Mouse (Mus musculus) ES-CJ7 (cell line): ENCODE results near the gene Gse1.
"Not testable (repeated sequence)": the region's sequence is repeated elsewhere in the genome, so short reads cannot be mapped to it uniquely, and the experiment has no call there.

ENCODE experiments used
- DNase-seq: peaks from one replicate; pipeline ENCODE4 v3.0.0; 2011; ENCODE audit warnings: low read depth, low spot score

The Gse1 gene

DNA sequence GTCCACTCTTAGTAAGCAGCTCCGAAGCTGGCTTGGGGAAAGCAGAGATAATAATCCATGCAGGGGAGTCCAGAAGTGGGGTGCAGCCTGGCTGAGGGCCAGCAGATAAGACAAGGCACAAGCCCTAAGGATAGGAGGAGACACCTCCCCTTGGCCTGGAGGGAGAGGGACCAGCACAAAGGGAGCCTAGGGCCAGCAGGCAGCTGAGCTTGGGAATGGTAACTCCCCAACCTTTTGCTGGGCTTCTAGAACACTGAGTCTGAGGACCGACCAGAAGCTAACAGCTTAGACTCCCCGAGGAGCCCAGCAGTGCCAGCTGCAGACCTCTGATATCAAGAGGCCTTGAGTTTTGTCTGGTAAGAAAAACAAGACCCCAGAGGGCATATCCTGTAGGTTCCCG, 115.9 kb downstream of the Gse1 start:
- DNase-seq, result no peak

DNA sequence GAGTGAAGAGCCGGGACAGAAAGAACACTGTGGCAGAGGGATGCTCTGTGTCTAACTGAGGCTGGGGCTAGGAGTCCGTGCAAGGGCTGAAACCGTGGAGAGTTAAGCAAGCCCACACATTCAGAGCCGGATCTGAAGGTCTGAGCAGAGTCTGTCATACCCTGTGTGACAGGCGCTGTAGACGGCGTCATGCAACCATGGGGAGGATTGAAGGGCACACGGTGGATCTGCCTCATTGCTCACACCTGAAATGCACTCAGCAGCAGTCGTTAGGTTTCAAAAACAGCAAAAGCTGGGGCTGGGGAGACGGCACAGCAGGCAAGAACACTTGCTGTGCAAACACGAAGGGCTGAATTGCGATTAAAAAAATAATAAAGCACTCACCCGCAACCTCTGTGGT, 116.3 kb downstream of the Gse1 start:
- DNase-seq, result no peak

DNA sequence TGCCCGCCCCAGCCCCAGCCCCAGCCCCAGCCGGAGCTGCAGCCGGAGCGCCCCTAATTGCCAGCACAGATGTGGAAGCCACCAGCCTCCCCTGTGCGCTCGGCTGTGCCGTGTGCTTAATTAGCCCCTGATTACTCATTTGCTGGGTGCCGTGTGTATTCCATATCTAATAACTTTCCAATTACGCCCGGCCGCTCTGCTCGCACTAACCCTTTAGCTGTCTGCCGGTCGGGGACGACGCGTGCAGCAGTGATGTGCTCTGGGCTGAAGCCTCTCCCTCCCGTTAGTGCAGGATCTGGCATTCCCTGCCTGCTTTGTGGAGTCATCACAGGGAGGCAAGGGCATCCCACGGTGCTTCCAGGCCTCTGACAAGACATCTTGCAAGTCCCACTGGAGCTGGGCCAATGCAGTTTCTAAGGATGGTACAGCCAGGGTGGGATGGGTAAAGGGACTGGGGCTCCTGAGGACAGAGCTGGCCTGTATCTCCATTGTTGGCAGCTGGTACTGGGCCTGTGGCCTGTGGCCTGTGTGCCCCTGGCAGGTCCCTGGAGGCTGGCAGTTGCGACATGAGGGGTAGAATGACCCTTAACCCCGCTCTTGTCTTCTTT, 119.6 kb downstream of the Gse1 start:
- DNase-seq, result no peak

DNA sequence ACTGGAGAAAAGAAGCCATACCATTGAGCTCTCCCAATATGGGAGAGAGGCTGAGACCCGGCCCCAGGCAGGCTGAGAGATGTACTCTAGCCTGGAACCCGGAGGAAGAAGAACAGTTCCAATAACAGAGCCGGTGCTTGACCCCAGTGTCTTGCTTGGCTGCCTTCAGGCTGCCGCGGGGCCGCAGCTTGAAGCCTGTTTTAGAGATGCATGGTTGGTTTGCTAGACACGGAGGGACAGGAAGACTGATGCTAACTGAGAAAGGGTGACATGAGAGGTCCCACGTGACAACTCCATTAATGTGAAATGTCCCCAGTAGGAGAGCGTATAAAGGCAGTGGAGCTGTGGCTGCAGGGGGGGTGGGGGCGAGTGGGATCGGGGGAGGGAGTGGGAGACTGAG, 120.7 kb downstream of the Gse1 start:
- DNase-seq, result no peak

DNA sequence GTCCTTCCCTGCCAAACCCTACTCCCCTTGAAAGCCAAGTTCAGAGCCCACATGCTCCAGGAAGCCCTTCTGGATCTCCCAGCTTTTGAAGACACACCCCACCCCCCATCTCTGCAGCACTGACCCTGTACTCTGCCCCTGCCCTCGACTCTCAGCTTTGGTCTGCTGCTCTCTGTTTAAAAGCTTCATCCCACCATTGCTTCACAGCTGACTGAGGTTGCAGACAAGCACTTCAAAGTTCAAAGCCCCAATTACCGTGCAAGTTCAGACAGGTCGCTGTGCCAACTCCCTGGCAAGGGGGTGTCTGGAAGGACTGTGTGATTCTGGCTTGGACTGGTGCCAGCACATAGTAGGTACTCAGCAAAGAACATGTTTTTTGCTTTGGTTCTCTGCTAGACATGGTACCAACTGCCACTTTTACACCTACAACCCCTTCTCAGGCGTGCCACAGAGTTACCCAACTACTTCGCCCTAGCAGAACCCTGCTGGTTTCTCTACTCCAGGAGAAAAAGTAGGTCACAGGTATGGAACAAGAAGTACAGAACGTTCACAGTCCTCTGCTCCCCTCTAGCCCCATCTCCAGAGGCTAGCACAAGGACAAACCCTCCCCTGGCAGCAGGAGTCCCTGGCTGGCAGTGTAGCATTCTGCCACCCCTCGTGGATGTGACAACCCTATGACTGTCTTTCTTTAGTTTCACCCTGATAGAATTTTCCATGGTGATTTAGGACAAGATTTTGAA, 123.2 kb downstream of the Gse1 start:
- DNase-seq, result no peak

DNA sequence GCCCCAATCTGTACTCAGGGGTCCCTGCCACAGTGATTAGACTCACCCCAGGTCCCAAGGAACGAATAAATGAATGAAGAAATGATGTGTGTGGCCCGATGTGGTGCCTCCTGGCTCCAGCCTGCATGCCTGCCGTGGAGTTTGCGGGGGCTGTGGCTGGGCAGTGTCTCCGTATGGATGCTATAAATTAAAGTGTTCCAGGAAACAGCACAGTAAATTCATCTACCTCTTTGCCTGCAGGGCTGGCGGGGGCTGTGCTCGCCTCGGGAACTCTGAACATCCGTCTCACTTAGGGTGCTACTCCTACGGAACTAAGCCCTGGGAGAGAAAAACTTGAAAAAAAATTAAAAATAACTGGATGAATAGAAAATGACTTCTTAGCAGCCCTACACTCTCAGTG, 123.8 kb downstream of the Gse1 start:
- DNase-seq, result no peak

DNA sequence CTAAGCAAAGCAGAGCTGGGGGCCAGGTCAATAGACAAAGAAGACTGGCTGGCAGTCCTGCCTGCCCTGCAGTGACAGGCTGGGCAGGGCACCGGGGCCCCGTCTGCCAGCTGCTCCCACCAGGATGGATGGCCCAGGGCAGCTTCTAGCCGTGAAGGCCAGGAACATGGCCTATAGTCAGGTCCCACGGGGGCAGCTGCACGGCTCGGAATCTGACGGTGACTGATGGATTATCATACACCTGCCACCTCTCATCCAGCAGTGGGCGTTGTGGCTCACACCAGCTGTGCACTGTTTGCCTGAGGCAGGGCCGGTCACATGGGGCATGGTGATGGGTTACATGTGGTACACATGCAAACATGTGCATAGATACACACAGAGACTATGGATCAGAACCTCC, 127.8 kb downstream of the Gse1 start:
- no peak for DNase-seq

DNA sequence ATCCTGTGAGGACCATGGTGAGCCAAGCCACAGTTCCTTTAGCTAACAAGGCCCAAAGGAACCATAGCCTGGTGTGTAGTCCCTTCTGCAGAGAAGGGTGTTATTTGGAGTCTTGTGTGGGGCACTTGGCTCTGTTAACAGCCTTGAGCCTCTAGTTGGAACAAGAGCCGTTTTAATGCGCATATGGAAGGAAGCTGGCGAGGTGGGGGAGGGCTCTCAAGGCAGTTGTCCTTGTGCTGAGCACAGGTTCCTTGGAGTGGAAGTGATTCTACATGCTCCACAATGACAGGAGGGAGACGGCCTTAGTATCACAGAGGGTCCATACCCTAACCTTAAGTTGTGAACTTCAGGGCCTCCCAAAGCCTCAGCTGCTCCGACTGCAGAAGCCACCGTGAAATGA, 129.2 kb downstream of the Gse1 start:
- peak; percentile 68 for DNase-seq

DNA sequence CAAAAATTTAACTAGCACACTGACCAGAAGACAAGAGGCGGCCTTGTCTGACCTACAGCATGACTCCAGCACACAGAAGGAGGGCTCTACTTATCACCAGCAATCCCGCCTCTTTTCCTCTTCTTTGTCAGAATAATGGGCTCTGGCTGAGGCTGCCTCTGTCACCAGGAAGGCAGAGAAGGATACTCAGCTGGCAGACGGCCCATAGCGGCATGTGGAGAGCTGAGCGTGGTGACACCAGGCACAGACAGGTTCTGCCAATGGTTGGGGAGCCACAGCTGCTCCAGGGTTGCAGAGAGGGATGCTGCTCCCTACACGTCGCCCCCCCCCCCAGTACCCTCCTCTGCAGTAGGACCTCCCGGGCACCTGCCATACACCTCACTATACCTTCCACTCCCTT, 133.0 kb downstream of the Gse1 start:
- no peak for DNase-seq

DNA sequence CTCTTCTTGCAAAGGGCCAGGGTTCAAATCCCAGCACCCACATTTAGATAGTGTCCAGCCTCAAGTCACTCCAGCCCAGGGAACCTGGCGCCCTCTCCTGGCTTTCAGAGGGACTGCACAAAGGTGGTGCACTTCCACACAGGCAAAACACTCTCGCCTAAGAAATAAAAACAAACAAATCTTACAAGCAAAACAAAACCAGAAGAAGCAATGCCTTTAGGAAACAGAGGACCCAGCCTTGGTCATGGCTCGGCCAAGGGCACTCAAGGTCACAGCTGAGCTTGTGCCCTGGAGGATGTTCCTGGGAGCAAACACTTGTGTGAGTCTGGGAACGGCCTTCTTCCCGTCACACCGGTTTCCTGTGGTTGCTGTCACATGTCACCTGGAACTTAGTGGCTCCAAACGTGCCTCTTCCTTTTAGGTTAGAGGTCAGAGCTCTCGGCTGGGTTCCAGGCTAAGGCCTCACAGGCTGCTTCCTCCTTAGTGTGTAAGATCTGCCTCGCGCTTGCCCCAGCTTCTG, 135.4 kb downstream of the Gse1 start:
- DNase-seq, result peak; percentile 76

DNA sequence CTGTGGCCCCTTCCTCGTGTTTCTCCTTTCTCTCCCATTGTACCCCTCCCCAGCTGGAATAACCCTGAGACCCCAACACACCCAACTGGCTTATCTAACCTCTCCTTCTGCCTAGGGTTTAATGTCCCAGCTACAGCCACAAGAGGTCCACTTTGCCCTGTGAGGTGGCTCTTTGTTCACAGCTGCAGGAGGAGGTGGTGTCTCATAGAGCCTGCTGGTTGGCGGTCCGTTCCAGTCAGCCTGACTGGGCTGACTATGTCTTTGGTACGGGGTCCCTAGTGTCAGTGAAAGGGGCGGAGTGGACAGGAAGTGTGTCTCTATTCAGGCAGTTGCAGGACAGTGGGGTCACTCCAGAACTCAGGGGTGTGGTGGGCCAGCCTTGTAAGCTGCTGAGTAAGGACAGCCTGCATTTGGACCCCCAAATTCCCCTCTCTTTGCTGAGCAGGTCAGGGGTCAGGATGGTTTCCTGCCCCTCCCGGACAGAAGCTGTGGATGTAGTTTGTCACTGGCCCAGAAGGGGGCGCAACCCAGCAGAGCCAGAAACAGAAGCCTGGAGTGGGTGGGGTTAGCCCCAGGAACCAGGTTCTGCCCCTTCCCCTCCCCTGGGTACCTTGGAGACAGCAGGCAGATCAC, 136.0 kb downstream of the Gse1 start:
- DNase-seq, result peak; percentile 74

DNA sequence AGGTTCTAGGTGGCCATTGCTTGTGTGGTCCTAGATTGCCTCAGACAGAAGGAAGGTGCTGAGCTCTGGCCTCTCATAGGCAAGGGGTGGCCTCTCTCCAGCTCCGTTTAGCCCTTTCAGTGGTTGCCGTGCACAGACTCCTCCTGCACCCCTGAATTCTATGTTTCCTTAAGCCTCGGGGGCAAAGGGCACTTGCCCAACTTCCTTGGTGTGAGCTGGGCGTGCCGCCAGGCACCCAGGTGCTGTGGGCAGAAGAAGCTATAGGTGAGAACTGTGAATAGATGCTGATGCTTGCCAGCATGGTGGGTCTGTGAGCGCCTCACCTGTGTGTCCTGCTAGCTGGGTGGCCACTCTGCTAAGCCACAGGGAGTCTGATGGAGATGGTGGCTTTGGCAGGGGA, 138.6 kb downstream of the Gse1 start:
- DNase-seq, result no peak

DNA sequence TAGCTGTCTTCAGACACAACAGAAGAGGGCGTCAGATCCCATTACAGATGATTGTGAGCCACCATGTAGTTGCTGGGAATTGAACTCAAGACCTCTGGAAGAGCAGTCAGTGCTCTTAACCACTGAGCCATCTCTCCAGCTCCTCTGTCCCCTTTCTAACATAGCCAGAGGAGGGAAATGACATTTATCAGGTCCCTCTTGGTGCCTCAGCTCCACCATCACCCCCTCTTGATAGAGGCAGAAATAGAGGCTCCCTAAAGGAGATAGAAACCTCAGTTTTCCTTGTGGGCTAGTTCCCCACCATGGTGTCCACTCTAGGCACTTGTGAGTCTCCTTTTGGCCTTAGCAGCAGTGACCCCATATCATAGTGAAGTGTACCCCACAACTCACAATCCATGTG, 139.9 kb downstream of the Gse1 start:
- not testable (repeated sequence) for DNase-seq

DNA sequence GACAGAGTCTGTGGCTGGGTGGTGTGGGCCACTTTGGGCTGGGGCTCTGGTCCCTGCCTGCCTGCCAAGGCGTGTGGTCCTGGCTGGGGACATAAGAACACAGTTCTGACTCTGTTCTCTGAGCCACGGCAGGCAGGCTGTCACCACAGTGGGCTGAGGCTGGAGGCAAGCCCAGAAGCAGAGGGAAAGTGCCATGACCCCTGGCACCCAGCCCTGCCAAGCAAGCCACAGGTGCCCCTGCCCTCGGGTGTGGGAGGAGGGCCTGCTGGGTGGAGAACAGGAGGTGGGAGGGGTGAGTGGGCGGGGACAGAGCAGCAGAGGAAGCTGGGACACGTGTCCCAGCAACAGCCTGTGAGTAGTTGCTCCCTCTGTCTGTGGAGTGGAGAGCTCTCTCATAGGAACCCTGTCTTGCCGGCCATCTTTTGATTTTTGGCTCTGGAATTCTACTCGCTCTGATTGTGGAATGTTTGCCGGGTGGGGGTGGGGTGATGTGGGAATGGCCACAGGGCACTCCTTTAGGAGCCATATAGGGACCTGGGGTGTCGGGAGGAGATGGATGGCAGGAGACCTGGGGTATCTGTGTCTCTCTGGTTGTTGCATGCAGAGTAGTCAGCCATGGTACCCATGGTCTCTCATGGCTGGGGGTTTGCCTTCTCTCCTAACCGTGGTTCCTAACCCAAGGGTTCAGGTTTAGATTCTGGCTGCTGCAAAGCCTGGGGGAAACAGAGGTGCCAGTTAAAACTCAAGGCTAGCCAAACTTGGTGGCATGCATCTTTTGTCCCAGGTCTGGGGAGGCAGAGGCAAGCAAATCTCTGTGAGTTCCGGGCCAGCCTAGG, 140.8 kb downstream of the Gse1 start:
- DNase-seq, result peak; percentile 94

DNA sequence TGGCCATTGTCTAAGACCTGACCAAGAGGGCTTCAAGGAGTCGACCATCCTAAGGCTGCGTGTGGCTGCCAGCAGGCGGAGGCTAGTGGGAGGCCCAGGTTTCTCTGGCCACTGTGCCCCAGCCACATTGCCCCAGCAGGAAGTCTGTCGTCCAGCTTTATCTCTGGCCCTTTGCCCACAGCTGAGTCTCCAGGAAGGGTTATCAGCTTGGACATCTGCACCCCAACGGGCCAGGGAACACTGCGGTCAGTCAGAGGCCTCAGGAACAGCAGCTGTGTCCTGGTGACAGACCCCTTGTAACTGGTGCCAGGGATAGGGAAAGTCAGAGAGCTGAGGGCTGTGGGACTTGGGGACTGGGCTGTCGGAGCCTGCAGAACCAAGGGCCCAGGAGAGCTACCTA, 141.7 kb downstream of the Gse1 start:
- no peak for DNase-seq

DNA sequence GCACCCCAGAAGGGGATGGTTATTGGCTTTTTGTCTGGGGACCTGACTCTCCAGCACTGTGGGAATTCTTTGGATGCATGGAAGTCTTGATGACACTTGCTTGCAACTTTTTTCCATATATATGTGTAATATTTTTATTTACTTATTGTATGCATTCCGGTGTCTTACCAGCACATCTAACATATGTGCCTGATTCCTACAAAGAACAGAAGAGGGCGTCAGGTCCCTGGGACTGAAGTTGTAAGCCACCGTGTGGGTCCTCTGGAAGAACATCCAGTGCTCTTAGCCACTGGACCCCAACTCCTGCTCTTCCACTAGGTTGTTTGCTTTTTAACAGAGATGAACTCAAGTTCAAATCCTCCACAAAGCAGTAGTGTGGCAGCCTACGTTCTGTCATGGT, 142.2 kb downstream of the Gse1 start:
- no peak for DNase-seq

DNA sequence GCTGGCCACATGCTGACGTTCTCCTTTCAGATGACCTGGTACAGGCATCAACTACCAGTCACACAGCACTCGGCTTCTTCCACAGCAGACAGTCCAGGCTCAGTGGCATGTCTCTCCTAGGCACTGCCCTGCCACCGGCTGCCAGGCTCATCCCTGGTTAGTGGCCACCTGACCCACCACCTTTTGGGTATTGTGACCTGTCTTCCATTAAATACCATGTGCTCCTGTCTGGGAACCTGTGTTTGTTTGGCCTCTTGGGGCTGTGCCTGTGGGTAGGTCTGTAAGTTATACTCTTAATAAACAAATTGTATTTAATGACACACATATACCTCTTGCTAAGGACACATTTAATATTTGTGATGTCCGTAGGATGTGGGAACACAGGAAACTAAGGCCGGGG, 142.9 kb downstream of the Gse1 start:
- DNase-seq, result no peak

DNA sequence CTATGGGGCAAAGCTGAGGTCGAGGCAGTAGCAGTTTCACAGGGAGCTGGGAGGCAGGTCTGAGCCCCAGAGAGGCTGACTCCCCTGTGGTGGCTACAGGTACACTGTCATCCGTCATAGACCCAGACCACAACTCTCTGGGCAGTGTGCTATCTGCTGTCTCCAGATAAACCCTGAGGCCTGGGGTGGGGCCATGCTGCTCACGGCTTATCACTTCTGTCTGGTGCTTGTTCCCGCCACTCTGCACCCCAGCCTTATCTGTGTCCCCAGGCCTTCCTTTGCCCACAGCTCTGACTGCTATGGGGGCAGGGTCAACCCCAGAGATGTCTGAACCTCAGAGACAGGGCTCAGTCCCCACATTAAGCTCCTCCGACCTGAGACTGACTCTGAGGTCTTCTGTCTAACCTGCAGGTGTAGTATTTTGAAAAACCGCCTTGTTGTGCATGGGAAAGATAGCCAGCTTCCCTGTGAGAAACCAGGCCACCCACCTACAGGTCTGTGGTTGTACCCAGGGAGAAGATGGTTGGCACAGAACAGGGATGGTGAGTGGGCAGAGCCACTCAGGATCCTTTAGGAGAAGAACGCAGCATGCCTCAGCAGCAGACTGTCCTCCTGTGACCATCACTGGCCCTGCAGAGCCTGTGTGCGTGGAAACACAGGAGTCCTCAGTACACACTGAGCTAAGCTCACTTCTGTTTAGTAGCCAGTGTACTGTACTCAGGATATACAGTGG, 143.6 kb downstream of the Gse1 start:
- no peak for DNase-seq

DNA sequence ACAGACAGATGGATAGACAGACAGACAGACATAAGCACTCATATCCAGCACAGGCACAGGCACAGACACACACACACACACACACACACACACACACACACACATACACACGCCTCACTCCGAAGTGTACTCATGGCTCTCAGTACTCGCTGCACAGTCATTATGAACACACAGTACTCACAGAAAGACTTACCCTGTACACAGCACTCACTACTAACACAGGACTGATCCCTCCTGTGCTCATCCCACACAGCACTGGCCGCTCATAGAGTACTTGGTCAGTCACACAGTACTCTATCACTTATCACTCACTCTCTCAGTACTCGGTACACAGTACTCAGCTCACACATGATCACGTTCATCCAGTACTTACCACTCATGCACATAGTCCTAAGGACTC, 144.4 kb downstream of the Gse1 start:
- no peak for DNase-seq

DNA sequence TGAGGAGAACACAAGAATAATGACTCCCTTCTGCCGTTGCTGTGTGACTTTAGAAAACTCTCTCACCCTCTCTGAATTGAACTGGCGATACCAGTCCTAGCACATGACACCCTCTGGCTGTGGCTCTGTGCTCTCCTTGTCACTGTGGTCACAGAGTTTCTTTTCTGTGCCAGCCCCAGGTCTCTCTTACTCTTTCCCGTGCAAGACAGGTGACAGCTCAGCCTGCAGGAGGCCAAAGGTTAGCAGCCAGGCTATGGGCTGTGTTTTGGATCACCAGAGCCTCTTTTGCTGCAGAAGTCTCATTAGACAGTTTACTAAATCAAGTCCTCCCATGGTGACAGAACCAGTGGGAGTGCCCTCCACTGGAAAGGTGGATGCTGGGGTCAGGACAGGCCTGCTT, 145.4 kb downstream of the Gse1 start:
- DNase-seq, result no peak

DNA sequence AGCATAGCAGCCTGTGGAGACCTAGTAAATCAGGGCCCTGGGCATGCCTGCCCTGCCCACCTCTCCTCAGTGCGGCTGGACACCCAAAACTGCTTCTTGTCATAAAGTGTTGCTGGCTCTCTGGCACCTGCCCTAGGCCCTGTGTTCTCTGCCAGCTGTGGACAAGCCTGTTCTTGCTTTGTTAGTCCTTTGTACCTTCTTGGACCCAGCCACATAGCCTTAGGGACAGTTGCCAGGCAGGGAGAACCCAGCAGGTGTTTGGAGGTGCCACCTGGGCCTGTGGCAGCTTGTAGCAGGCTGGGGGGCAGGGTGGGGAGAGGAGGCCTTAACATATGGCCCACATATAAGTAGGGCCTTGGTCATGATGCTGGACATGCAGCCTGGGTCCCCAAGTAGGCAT, 145.8 kb downstream of the Gse1 start:
- DNase-seq, result no peak
